Mouse (Mus musculus): ENCODE data around the gene Ccnj. TPM values are rescaled to one million over a fixed set of nuclear protein-coding genes. Genes with fewer than 3 reads are reported as not detected.

Gene Ccnj
- polyA plus RNA-seq (2015; fragmentation: Nextera tagmentation; extraction: Ambion mirVana), result 2.5 and 2.9 TPM in 2 replicates

- H3K4me1 ChIP-seq (ENCODE audit: insufficient read depth), result peaks cover 3% of the 10 kb centered on the region; the same call in 1 of the 2 replicates
- H3K27me3 ChIP-seq (ENCODE audit: insufficient read depth, low read length), result no peaks in the 10 kb centered on the region
- H3K4me2 ChIP-seq (ENCODE audit: low read depth, low read length), result peak within 1 kb of the TSS; percentile 82
- peak; percentile 98 for ATAC-seq
- peak within 1 kb of the TSS; percentile 86 for H3K4me3 ChIP-seq (ENCODE audit: low read depth, low read length)
- H3K27ac ChIP-seq (ENCODE audit: low read depth), result peak within 1 kb of the TSS; percentile 88
- under 1% methylated on average over 64 of the region's 71 CpGs for WGBS (ENCODE audit: insufficient replicate concordance)
- peak within 1 kb of the TSS; percentile 93 for H3K9ac ChIP-seq (replicated peaks)
- DNase-seq, result peak; percentile 93
- H3K36me3 ChIP-seq (replicated peaks; ENCODE audit: insufficient read depth, low read length), result no peaks in the 10 kb centered on the region
- TF ChIP-seq CTCF (IDR thresholded peaks at IDR 0.05; ENCODE audit: low read depth), result 0 out of 2 replicates have a peak, but pooled peaks have one; percentile 10
- no peak for TF ChIP-seq EP300 (IDR thresholded peaks at IDR 0.05; ENCODE audit: low read depth)
- H3K9me3 ChIP-seq (ENCODE audit: low read length), result no peaks in the 10 kb centered on the region
These were observed at the start of gene Ccnj for GRCm38 (mm10) chr19:40830703-40831415. Gene Ccnj, plus strand, starts transcription at chr19:40831279.

GRCm38 (mm10) chr19:40788004-40788714, 42.9 kb upstream of the Ccnj start:
- ATAC-seq (no peak), DNase-seq (no peak)
- no peaks in the 10 kb centered on the region for H3K4me1 ChIP-seq (ENCODE audit: insufficient read depth)
- H3K27me3 ChIP-seq (ENCODE audit: insufficient read depth, low read length), result no peaks in the 10 kb centered on the region
- H3K36me3 ChIP-seq (replicated peaks; ENCODE audit: insufficient read depth, low read length), result no peaks in the 10 kb centered on the region
- 61% methylated on average over 13 of the region's 15 CpGs for WGBS (ENCODE audit: insufficient replicate concordance)
- no peak overlapping the region for H3K4me2 ChIP-seq (ENCODE audit: low read depth, low read length)
- no peak overlapping the region for H3K4me3 ChIP-seq (ENCODE audit: low read depth, low read length)
- H3K27ac ChIP-seq (ENCODE audit: low read depth), result no peak overlapping the region
- no peaks in the 10 kb centered on the region for H3K9me3 ChIP-seq (ENCODE audit: low read length)
- TF ChIP-seq CTCF (IDR thresholded peaks at IDR 0.05; ENCODE audit: low read depth), result no peak
- no peak for TF ChIP-seq EP300 (IDR thresholded peaks at IDR 0.05; ENCODE audit: low read depth)
- no peak overlapping the region for H3K9ac ChIP-seq (replicated peaks)

- no peak for TF ChIP-seq CTCF (IDR thresholded peaks at IDR 0.05; ENCODE audit: low read depth)
- TF ChIP-seq EP300 (IDR thresholded peaks at IDR 0.05; ENCODE audit: low read depth), result no peak
- no peak for DNase-seq
- no peak for ATAC-seq
- Histone ChIP-seq H3K9me3 (ENCODE audit: low read length) (no peaks in the 10 kb centered on the region), H3K27ac (ENCODE audit: low read depth) (no peak overlapping the region), H3K4me2 (ENCODE audit: low read depth, low read length) (no peak overlapping the region), H3K4me1 (ENCODE audit: insufficient read depth) (no peaks in the 10 kb centered on the region), H3K9ac (replicated peaks) (no peak overlapping the region), H3K4me3 (ENCODE audit: low read depth, low read length) (no peak overlapping the region), H3K36me3 (replicated peaks; ENCODE audit: insufficient read depth, low read length) (no peaks in the 10 kb centered on the region), H3K27me3 (ENCODE audit: insufficient read depth, low read length) (no peaks in the 10 kb centered on the region)
- WGBS (ENCODE audit: insufficient replicate concordance), result 46% methylated on average over 2 of the region's 2 CpGs
These were observed 42.4 kb upstream of the Ccnj start for GRCm38 (mm10) chr19:40788715-40789084.

GRCm38 (mm10) chr19:40805176-40805737, 25.8 kb upstream of the Ccnj start:
- H3K9me3 ChIP-seq (ENCODE audit: low read length), result no peaks in the 10 kb centered on the region
- 0 out of 2 replicates have a peak, but pooled peaks cover 3% of the 10 kb centered on the region for H3K4me1 ChIP-seq (ENCODE audit: insufficient read depth)
- no peak overlapping the region for H3K9ac ChIP-seq (replicated peaks)
- H3K27ac ChIP-seq (ENCODE audit: low read depth), result no peak overlapping the region
- H3K4me3 ChIP-seq (ENCODE audit: low read depth, low read length), result no peak overlapping the region
- ATAC-seq (no peak), DNase-seq (no peak)
- H3K27me3 ChIP-seq (ENCODE audit: insufficient read depth, low read length), result no peaks in the 10 kb centered on the region
- H3K36me3 ChIP-seq (replicated peaks; ENCODE audit: insufficient read depth, low read length), result no peaks in the 10 kb centered on the region
- 56% methylated on average over 7 of the region's 7 CpGs for WGBS (ENCODE audit: insufficient replicate concordance)
- H3K4me2 ChIP-seq (ENCODE audit: low read depth, low read length), result no peak overlapping the region
- TF ChIP-seq EP300 (IDR thresholded peaks at IDR 0.05; ENCODE audit: low read depth) (no peak), CTCF (IDR thresholded peaks at IDR 0.05; ENCODE audit: low read depth) (no peak)

GRCm38 (mm10) chr19:40809858-40810257, 21.2 kb upstream of the Ccnj start:
- no peak for TF ChIP-seq EP300 (IDR thresholded peaks at IDR 0.05; ENCODE audit: low read depth)
- no peak for TF ChIP-seq CTCF (IDR thresholded peaks at IDR 0.05; ENCODE audit: low read depth)
- DNase-seq, result no peak

GRCm38 (mm10) chr19:40811840-40812239, 19.2 kb upstream of the Ccnj start:
- Histone ChIP-seq H3K4me2 (ENCODE audit: low read depth, low read length) (no peak overlapping the region), H3K9me3 (ENCODE audit: low read length) (no peaks in the 10 kb centered on the region), H3K27ac (ENCODE audit: low read depth) (peak overlapping the region; percentile 96; the same call in 1 of the 2 replicates), H3K9ac (replicated peaks) (0 out of 2 replicates have a peak overlapping the region, but pooled peaks have one; percentile 56), H3K36me3 (replicated peaks; ENCODE audit: insufficient read depth, low read length) (no peaks in the 10 kb centered on the region), H3K27me3 (ENCODE audit: insufficient read depth, low read length) (no peaks in the 10 kb centered on the region), H3K4me1 (ENCODE audit: insufficient read depth) (peaks cover 15% of the 10 kb centered on the region), H3K4me3 (ENCODE audit: low read depth, low read length) (no peak overlapping the region)
- TF ChIP-seq CTCF (IDR thresholded peaks at IDR 0.05; ENCODE audit: low read depth), result no peak
- no peak for TF ChIP-seq EP300 (IDR thresholded peaks at IDR 0.05; ENCODE audit: low read depth)
- ATAC-seq (no peak), DNase-seq (no peak)
- WGBS (ENCODE audit: insufficient replicate concordance), result 81% methylated on average over 4 of the region's 4 CpGs

More at GRCm38 (mm10) chr19:40809858-40810257, 21.2 kb upstream of the Ccnj start:
- H3K4me2 ChIP-seq (ENCODE audit: low read depth, low read length), result no peak overlapping the region
- no peak for ATAC-seq
- no peak overlapping the region for H3K4me3 ChIP-seq (ENCODE audit: low read depth, low read length)
- H3K4me1 ChIP-seq (ENCODE audit: insufficient read depth), result peaks cover 15% of the 10 kb centered on the region
- H3K27ac ChIP-seq (ENCODE audit: low read depth), result no peak overlapping the region
- 53% methylated on average over 7 of the region's 7 CpGs for WGBS (ENCODE audit: insufficient replicate concordance)
- no peak overlapping the region for H3K9ac ChIP-seq (replicated peaks)
- no peaks in the 10 kb centered on the region for H3K36me3 ChIP-seq (replicated peaks; ENCODE audit: insufficient read depth, low read length)
- H3K9me3 ChIP-seq (ENCODE audit: low read length), result no peaks in the 10 kb centered on the region
- no peaks in the 10 kb centered on the region for H3K27me3 ChIP-seq (ENCODE audit: insufficient read depth, low read length)

Measured in liver, postnatal 0 days (tissue).